15 mouse cellular contexts compared by ENCODE assay signal in genomic region chr13:92855901-92856300, GRCm38 (mm10). TPM values are rescaled to one million over a fixed set of nuclear protein-coding genes. Genes with fewer than 3 reads are reported as not detected.
A peak's percentile ranks its signal among the peaks of the same experiment; 100 is the strongest.
DNase-seq lines count a peak whose midpoint lies in the region; ATAC-seq and TF ChIP-seq lines count a peak whose summit lies in the region.
"Had no signal": no experiment of that assay in that cellular context is flagged by ENCODE, and none has a peak within 500 bp of the region (broad histone marks: within the 10 kb centered on the region; RNA-seq: fewer than 3 reads in every experiment).

No protein-coding gene starts in this region.

- DNase-seq in heart, adult 2 months, result no peak
- DNase-seq in heart, embryonic 10.5 days (ENCODE audit: low spot score), result no peak
- DNase-seq in midbrain, embryonic 14.5 days, result peak; percentile 9
- DNase-seq in ZHBTc4 (ENCODE audit: low read depth, low spot score), result peak; percentile 69
- DNase-seq in thymus, postnatal 25 days, result peak; percentile 14
- no peak for DNase-seq in layer of hippocampus, adult 9-11 months
- no peak for DNase-seq in cerebellum, adult 2 months
- DNase-seq: cerebellum, adult 18-20 months; heart, postnatal 14 days had no signal

- TF ChIP-seq EP300 in heart, adult 2 months (IDR thresholded peaks at IDR 0.05; ENCODE audit: insufficient read depth, low read depth, low read length), result no peak

- no peak overlapping the region for H3K27ac ChIP-seq in heart, adult 2 months
- no peak overlapping the region for H3K27ac ChIP-seq in heart, embryonic 10.5 days
- no peak overlapping the region for H3K27ac ChIP-seq in midbrain, embryonic 14.5 days (replicated peaks; ENCODE audit: low read depth, low read length)
- H3K27ac ChIP-seq in midbrain, embryonic 15.5 days, result no peak overlapping the region
- H3K27ac ChIP-seq in cerebellum, adult 2 months (ENCODE audit: insufficient read depth, low read length), result no peak overlapping the region
- H3K27ac ChIP-seq: kidney, embryonic 15.5 days; limb, embryonic 10.5 days; macrophage; neural tube, embryonic 15.5 days had no signal

- TF ChIP-seq CTCF in heart, adult 2 months (IDR thresholded peaks at IDR 0.05), result peak; percentile 45
- TF ChIP-seq CTCF in cerebellum, adult 2 months (IDR thresholded peaks at IDR 0.05; ENCODE audit: borderline replicate concordance, insufficient read depth, low read depth, low read length), result no peak

- H3K36me3 ChIP-seq in heart, adult 2 months (ENCODE audit: control insufficient read depth, insufficient read depth, low read length), result no peaks in the 10 kb centered on the region
- H3K36me3 ChIP-seq in heart, embryonic 10.5 days, result peaks cover 37% of the 10 kb centered on the region
- H3K36me3 ChIP-seq in midbrain, embryonic 14.5 days (ENCODE audit: control insufficient read depth, insufficient read depth, low read length), result peaks cover 27% of the 10 kb centered on the region
- H3K36me3 ChIP-seq in midbrain, embryonic 15.5 days (replicated peaks), result peaks cover 7% of the 10 kb centered on the region; the same call in 1 of the 2 replicates

- no peaks in the 10 kb centered on the region for H3K79me2 ChIP-seq in heart, adult 2 months (replicated peaks; ENCODE audit: control insufficient read depth, insufficient read depth, low read length)

- ATAC-seq in midbrain, embryonic 14.5 days (ENCODE audit: low FRiP score, low TSS enrichment), result no peak
- no peak for ATAC-seq in midbrain, embryonic 15.5 days (replicated peaks)

- no peaks in the 10 kb centered on the region for H3K9me3 ChIP-seq in heart, embryonic 10.5 days
- no peaks in the 10 kb centered on the region for H3K9me3 ChIP-seq in midbrain, embryonic 14.5 days (ENCODE audit: control insufficient read depth, low read length)
- no peaks in the 10 kb centered on the region for H3K9me3 ChIP-seq in midbrain, embryonic 15.5 days
- H3K9me3 ChIP-seq: kidney, embryonic 15.5 days; limb, embryonic 10.5 days; neural tube, embryonic 15.5 days had no signal

- WGBS in heart, adult 2 months, result 83% methylated on average over 4 of the region's 4 CpGs
- 75% methylated on average over 4 of the region's 4 CpGs for WGBS in heart, embryonic 10.5 days
- WGBS in midbrain, embryonic 14.5 days, result 77% methylated on average over 4 of the region's 4 CpGs
- WGBS in midbrain, embryonic 15.5 days, result 80% methylated on average over 4 of the region's 4 CpGs
- WGBS in cerebellum, adult 2 months, result 73% methylated on average over 4 of the region's 4 CpGs

- intact Hi-C loops in heart, adult 2 months (cut with DNase I), result no loop called here

- H3K4me1 ChIP-seq in heart, adult 2 months (ENCODE audit: control insufficient read depth, insufficient read depth, low read length), result no peaks in the 10 kb centered on the region; the same call in 1 of the 2 replicates
- H3K4me1 ChIP-seq in heart, embryonic 10.5 days, result peaks cover 16% of the 10 kb centered on the region
- H3K4me1 ChIP-seq in midbrain, embryonic 14.5 days (ENCODE audit: control insufficient read depth, insufficient read depth, low read length), result no peaks in the 10 kb centered on the region
- H3K4me1 ChIP-seq in midbrain, embryonic 15.5 days, result no peaks in the 10 kb centered on the region
- no peaks in the 10 kb centered on the region for H3K4me1 ChIP-seq in cerebellum, adult 2 months (ENCODE audit: control insufficient read depth, insufficient read depth, low read length)
- H3K4me1 ChIP-seq: kidney, embryonic 15.5 days; limb, embryonic 10.5 days; neural tube, embryonic 15.5 days had no signal

- no peak for TF ChIP-seq POLR2A in heart, adult 2 months (IDR thresholded peaks at IDR 0.05; ENCODE audit: insufficient read depth, low read depth, low read length)
- no peak for TF ChIP-seq POLR2A in cerebellum, adult 2 months (IDR thresholded peaks at IDR 0.05; ENCODE audit: borderline replicate concordance, insufficient read depth, low read length)

- H3K9ac ChIP-seq in heart, adult 2 months (ENCODE audit: low read depth, low read length), result no peak overlapping the region
- H3K9ac ChIP-seq in midbrain, embryonic 14.5 days (replicated peaks; ENCODE audit: low read length), result no peak overlapping the region
- no peak overlapping the region for H3K9ac ChIP-seq in midbrain, embryonic 15.5 days
- H3K9ac ChIP-seq: kidney, embryonic 15.5 days; neural tube, embryonic 15.5 days had no signal

- no peak overlapping the region for H3K4me2 ChIP-seq in midbrain, embryonic 14.5 days (ENCODE audit: low read length)
- no peak overlapping the region for H3K4me2 ChIP-seq in midbrain, embryonic 15.5 days
- H3K4me2 ChIP-seq: kidney, embryonic 15.5 days; neural tube, embryonic 15.5 days had no signal

- H3K27me3 ChIP-seq in heart, adult 2 months (ENCODE audit: control insufficient read depth, insufficient read depth, low read length), result no peaks in the 10 kb centered on the region
- H3K27me3 ChIP-seq in heart, embryonic 10.5 days (ENCODE audit: insufficient read depth, poor library complexity, severe bottlenecking), result no peaks in the 10 kb centered on the region
- no peaks in the 10 kb centered on the region for H3K27me3 ChIP-seq in midbrain, embryonic 14.5 days (ENCODE audit: control insufficient read depth, insufficient read depth, low read length)
- no peaks in the 10 kb centered on the region for H3K27me3 ChIP-seq in midbrain, embryonic 15.5 days (replicated peaks)
- H3K27me3 ChIP-seq in cerebellum, adult 2 months (ENCODE audit: control insufficient read depth, insufficient read depth, low read length), result no peaks in the 10 kb centered on the region
- H3K27me3 ChIP-seq: kidney, embryonic 15.5 days; neural tube, embryonic 15.5 days had no signal

- no peak overlapping the region for H3K4me3 ChIP-seq in heart, adult 2 months
- H3K4me3 ChIP-seq in heart, embryonic 10.5 days, result no peak overlapping the region
- no peak overlapping the region for H3K4me3 ChIP-seq in midbrain, embryonic 14.5 days (replicated peaks; ENCODE audit: low read depth, low read length)
- no peak overlapping the region for H3K4me3 ChIP-seq in midbrain, embryonic 15.5 days
- H3K4me3 ChIP-seq in cerebellum, adult 2 months (replicated peaks; ENCODE audit: insufficient read depth, low read depth, low read length), result no peak overlapping the region
- H3K4me3 ChIP-seq: erythroblast, embryonic 14.5 days; kidney, embryonic 15.5 days; limb, embryonic 10.5 days; neural tube, embryonic 15.5 days had no signal

RNA-seq across cellular contexts. Expression of gene Mtx3, which starts 11.3 kb away (rescaled TPM):
- total RNA-seq in heart, adult 2 months (2021), result 1 to 10 TPM; 4.3 to 6.3 TPM
- 4.0 and 7.8 TPM in 2 replicates for polyA plus RNA-seq in heart, adult 2 months (2012; rRNA removed)
- 2.7 and 3.5 TPM in 2 replicates for polyA plus RNA-seq in heart, embryonic 10.5 days (2016; fragmentation: Nextera tagmentation; extraction: Ambion mirVana)
- 6.7 and 8.4 TPM in 2 replicates for polyA plus RNA-seq in midbrain, embryonic 14.5 days (2014; fragmentation: Nextera tagmentation; extraction: Ambion mirVana)
- 4.1 and 4.2 TPM in 2 replicates for polyA plus RNA-seq in midbrain, embryonic 15.5 days (2015; fragmentation: Nextera tagmentation; extraction: Ambion mirVana)
- 31.7 and 31.8 TPM in 2 replicates for polyA plus RNA-seq in cerebellum, adult 2 months (2012; rRNA removed)

Comparison
In these comparisons a context has a peak if more than half of its experiments do, and no peak if none do; other contexts are left out.
1. DNase-seq: peak in midbrain, embryonic 14.5 days (single experiment), ZHBTc4 (single experiment) and thymus, postnatal 25 days (single experiment); none in heart, adult 2 months (0 of 2), heart, embryonic 10.5 days (single experiment), layer of hippocampus, adult 9-11 months (single experiment) and cerebellum, adult 2 months (0 of 2).